Mouse (Mus musculus) liver, embryonic 14 days (tissue): ENCODE data around the gene Fcer1a. TPM values are rescaled to one million over a fixed set of nuclear protein-coding genes. Genes with fewer than 3 reads are reported as not detected.

Experiments used
- polyA plus RNA-seq: library from polyadenylated mRNA; depleted of rRNA; stranded (reverse); fragments of >200 nt; gene quantifications from 2 replicates; pipeline ENCODE4 v1.2.3, GENCODE M21; 2012; rRNA removed

Fcer1a gene
- 0.02 TPM in 1 of 2 replicates, not detected in the other for polyA plus RNA-seq

GRCm38 (mm10) chr1:173227081-173227480 lies at the start of gene Fcer1a:
Fcer1a (minus strand) TSS chr1:173227214.

DNA sequence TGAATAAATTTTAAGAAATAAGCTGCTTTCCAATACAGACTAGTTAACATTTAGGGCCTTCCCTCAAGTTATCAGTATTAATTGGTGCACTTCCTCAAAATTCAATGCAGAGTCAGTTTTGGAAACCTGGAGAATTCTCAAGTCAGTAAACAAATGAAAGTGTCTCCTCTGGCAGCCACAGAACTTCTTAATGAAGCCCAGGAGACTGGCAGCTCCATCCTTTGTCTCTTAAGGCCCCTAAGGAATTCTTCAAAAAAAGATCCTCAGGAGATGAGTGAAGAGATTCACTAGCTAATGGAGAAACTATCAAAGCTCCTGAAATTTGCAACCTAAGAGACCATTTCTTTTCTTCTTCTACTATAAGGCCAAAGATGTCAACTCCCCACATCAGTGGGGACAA lies 38.7 kb upstream of the Fcer1a start, which contains the start of gene Olfr418:
Gene Olfr418 (plus strand): TSS at position 301 of the 400 bp plus-strand sequence.

DNA sequence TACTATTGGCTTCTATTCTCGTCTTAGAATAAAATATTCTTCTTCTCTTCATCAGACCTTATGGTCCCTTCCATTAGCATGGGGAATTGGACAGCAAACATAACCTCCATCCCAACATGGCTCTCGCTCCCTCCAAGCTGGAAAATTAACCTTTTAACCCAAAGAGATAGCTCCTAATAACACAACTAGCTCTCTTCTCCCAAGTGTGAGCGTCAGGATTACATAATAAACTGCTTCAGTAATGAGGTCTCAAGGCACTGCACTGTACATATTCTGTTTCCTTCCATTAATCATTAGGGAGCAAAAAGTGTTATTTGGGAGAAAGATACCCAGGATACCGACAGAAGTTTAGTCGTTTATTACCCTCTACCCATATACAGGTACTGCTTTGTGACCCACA lies 14.9 kb downstream of the Fcer1a start, which contains the start of gene Olfr1404:
Gene Olfr1404 (plus strand): TSS at position 301 of the 400 bp plus-strand sequence.

DNA sequence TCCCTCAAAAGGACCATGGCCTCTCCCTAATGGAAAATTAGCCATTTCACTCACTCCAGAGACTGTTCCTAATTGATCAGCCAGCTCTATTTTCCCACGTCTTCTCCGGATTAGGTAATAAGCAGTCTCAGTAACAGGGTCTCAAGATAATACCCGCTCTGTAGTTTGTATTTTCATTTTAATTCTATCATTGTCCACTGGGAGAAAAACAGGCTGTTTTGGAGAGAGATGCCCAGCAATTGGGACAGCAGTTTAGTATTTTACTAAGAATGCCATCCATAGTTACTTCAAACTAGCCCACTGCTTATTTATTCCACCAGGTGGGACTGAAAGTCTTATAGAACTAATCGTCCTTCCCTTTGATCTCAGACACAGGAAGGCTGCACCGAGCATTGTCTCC lies 29.5 kb downstream of the Fcer1a start, which contains the start of gene Olfr218:
Gene Olfr218 (plus strand): TSS at position 301 of the 400 bp plus-strand sequence.

GRCm38 (mm10) chr1:173190540-173190939 lies 36.5 kb downstream of the Fcer1a start, which contains the start of gene Olfr1406:
Olfr1406 (minus strand) TSS chr1:173190640.

Other genes starting within 250 kb of the Fcer1a start
- gene Olfr1408, start 89.8 kb downstream of the Fcer1a start, polyA plus RNA-seq: not detected in 2 replicates
- not detected in 2 replicates for gene Olfr1406, start 36.6 kb downstream of the Fcer1a start, polyA plus RNA-seq
- gene Olfr218, start 29.4 kb downstream of the Fcer1a start, polyA plus RNA-seq: not detected in 2 replicates
- not detected in 2 replicates for gene Olfr1404, start 14.8 kb downstream of the Fcer1a start, polyA plus RNA-seq
- not detected in 2 replicates for gene Olfr418, start 38.8 kb upstream of the Fcer1a start, polyA plus RNA-seq
- gene Mptx2, start 50.6 kb upstream of the Fcer1a start, polyA plus RNA-seq: not detected in 2 replicates
- 46.1 and 54.9 TPM in 2 replicates for gene Ackr1, start 106.5 kb upstream of the Fcer1a start, polyA plus RNA-seq
- 5.1 and 5.7 TPM in 2 replicates for gene Aim2, start 123.7 kb upstream of the Fcer1a start, polyA plus RNA-seq
- gene Cadm3, start 140.5 kb upstream of the Fcer1a start, polyA plus RNA-seq: 0.29 and 0.35 TPM in 2 replicates